Mouse (Mus musculus): ENCODE data around the gene Iqgap2.

The Iqgap2 gene

DNA sequence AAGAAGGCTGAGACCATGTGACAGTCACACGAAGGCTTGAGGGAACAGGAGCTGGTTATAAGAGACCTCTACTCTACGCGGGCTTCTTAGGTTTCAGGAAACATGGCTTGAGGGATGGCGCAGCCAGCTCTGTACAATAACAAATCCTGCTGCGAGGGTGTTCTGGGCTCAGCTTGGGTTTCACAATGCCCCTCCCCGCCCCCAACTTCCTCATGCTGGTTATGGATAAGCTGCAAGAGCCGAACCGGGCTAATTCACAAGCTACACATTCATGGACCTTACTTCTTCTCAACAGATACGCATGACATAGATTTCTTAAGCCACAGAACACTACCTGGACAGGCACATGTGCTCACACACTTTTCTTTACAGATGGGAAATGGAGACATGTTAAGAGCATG lies 113.0 kb downstream of the Iqgap2 start:
- DNase-seq (ENCODE audit: low spot score in 2 of 2), result peak in 1 of 2 experiments; percentile 14

DNA sequence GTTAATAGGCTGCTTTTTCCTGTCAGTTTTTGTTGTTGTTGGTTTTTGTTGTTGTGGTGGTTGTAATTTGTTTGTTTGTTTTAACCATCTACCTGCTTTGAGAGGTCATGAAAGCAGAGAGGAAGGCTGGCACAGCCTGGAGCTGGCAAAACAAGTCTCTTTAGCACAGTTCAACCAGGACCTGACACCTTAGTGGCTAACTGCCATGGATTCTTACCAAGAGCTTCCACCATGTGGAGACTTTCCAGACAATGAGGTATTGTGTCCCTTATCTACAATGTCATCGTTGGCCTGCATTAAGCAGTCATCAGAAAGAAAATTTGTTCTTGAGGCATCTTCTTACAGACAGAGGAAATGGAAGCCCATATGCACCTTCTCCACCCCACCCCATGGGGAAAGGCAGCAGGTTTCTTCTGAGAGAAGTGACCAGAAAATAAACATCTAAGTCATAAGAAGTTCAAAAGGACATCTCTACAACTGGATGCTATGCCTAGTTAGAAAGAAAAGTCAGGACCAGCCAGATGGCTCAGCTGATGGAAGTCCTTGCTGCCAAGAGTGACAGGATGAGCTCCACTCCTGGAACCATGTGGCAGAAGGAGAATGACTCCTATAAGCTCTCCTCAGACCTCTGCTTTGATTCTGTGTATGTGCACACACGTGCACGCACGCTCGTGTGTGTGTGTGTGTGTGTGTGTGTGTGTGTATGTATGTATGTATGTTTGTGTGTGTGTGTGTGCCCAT lies 113.9 kb downstream of the Iqgap2 start:
- no peak for DNase-seq (ENCODE audit: low spot score in 2 of 2)

DNA sequence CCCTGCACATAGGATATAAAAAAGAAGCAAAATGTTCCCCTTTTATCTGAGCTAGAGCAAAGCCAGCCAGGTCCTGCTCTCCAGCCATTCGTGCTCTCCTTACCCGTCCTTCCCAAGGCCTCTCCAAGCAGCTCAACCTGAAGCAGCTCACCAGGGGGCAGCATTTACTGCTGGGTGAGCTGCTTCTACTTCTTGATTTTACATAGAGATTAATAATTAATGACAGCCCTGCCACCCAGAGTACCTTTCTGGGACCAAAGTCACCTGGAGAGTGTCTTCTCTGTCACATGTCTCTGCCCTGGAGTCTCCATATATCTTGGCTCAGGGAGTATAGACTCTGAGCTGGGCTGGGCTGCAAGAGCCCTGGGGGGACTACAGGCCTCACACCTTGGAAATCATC lies 114.5 kb downstream of the Iqgap2 start:
- DNase-seq (ENCODE audit: low spot score in 2 of 2), result peak; percentile 8 to 20

DNA sequence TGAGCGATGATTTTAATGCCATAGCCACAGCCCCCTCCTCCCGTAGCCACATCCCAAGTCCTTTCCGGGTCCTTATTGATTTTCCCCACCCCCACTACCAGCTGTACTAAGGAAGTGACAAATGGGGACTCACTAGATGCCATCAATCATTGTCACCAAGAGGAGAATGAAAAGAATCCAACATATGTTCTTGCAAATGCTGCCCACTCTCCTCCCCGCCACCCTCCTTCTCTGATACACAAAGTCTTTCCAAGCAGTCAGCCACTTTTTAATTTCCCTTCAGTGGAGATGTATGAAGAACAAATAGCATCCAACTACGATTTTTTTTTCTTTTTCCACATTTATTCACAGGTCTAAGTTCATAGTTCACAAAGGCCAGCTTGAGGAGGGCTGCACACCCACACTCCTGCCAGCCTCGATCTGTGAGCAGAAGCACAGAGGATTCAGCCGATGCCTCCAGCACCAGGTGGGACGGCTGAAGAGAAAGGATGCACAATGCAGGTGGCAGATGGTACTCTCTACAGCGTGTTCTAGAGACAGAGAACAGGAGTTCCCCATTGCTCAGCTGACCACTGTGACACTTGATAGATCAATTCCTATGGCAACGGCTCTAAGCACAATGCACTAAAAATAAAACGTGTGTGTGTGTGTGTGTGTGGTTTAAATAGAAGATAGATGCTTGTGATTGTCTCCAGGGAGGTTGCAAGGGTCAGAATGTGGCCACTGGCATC lies 116.6 kb downstream of the Iqgap2 start:
- no peak for DNase-seq (ENCODE audit: low spot score in 2 of 2)

DNA sequence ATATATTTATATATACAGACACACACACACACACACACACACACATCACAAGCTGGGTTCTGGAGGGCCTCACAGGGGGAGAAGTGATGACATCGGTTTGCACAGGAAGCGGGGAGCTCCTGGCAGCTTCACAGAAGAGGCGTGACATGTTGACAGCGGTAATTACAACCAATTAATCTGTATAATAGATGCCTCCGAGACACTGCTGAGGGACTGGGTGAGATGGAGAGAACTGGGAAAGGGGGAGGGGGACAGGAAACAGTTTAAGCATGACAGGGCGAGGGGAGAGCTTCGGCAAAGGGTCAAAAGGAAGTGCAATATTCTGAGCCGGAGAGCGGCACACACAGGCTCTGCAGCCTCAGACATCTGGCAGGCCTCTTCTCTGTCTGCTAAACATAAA lies 126.7 kb downstream of the Iqgap2 start:
- DNase-seq (ENCODE audit: low spot score in 2 of 2), result peak; percentile 9 to 24

DNA sequence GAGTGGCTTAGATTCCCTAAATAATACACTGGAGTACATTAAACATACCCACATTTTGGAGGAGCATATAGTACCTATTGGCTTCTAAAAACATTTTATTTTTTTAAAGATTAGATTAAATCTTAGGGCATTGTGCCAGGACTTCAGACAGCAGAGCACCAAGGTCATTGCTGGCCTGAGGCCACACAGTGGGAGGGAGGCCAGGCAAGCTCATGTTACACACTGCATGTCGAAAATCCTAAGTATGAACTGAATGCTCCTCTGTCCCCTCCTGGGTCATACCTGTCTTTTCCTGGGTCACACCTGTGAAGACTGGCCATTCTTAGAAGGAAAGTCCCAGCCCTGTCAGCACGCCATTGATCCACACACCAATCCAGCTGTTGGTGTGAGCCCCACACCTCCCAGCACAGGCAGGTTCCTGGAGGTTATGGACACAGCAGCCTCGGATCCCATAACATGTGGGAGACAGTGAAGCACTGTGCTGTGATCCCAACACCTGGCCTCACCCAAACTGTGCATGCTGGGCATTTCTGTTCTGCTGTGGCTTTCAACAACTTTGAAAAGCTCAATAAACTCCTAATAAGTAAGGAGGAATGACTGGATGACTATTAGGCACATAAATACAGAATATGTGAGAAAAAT lies 127.7 kb downstream of the Iqgap2 start:
- no peak for DNase-seq (ENCODE audit: low spot score in 2 of 2)

DNA sequence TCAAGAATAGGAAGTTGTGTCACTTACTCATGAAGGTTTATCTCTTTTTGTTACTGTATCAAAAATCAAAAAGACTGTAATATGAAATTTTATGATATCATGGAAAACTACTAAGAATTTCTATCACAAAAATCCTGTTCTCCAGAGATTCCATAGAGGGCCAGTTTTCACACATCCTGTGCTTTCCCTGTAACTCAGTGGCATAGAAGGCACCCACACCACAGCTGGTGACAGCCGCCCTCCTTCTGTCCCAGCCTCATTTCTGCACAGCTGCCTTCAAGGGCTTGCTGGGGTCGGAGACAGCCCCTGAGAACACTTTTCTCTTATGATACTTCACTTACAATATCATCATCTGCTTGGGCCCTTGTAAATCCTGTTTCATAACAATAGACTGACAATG lies 131.9 kb downstream of the Iqgap2 start:
- no peak for DNase-seq (ENCODE audit: low spot score in 2 of 2)

DNA sequence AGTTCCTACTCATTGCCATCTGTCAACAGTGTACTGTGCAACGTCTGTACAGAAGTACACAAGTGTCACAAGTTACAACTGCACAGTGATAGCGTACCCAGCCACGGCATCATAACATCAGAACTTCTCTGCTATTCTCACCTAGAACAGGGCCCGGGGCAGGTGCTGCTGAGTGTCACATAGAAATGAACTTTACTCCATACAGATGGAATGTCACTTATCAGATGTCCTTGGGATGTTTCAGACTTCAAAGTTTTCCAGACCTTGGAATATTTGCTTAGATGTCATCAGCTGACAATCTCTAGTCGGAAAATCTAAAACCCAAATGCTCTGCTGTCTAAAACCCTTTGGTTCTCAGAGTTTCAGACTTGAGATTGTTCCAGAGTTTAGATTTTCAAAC lies 137.4 kb downstream of the Iqgap2 start:
- DNase-seq (ENCODE audit: low spot score in 2 of 2), result no peak

DNA sequence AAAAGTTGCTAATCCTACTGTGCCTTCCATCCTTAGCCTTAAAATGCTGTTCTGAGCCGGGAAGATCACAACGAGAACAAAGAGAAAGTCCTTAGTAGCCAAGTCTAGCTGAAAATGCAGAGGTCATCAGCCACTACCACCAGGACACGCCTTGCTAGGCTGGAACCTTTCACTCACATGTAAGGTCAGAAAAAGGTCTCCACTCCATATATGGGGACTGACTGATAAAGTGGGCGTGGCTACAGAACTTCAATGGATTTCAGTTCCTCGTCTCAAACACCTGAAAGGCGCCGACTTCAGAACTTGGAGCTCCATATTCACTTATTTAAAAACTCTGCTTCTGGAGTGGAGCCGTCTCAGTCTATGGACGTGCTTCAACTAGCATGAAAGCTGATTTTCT lies 139.3 kb downstream of the Iqgap2 start:
- DNase-seq (ENCODE audit: low spot score in 2 of 2), result no peak

DNA sequence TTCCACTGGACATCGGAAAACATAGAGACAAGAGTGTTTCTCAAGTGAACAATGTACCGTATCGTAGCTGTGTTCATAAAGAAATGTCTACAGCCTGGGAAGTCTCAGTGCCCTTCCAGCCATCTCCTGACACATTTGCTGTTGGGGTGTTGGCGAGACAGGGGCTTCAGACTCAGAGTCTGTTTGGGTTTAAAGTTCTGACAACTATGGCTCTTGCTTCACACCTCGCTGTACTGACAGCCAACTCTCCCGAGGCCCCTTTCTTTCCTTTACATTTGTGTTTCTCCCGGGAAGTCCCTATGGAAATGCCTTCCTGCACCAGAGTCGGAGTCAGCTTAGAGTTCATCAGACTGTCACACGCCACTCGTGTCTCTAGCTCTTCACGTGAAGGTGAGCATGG lies 144.2 kb downstream of the Iqgap2 start:
- no peak for DNase-seq (ENCODE audit: low spot score in 2 of 2)

DNA sequence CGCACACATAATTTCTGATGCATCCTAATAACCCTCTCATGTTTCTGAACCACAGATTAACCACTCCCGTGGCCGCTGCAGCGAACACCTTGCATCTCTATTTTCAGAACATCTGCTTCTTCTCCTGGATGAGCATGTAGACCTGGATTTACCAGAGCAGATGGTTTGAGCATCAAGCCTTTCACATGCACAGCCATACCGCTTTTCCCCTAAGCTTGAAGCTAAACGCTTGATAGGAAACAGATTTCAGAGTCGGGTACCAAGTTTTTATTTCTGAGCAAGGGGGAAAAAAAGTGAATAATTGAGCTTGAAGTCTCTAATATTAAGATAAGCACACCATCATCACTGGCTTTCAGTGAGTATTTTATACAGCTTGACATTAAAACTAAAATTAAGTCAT lies 144.6 kb downstream of the Iqgap2 start:
- DNase-seq (ENCODE audit: low spot score in 2 of 2), result no peak

DNA sequence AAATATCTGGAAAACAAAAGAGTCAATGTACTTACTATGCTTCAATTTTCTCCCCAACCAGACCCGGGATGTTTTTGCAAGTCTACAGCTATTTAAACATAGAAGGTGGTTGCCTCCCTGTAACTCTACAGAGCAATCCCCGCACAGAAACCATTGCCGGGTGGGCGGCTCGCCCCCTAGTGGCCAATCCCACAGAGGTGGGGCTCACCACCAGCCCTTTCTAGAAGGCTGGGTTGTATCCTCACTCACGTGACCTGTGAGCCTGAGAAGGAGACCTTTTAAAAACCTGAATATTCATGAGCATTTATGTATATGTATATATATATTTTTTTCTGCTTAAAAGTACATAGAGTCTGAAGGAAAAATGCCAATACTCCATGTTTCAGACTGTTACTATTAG lies 145.2 kb downstream of the Iqgap2 start:
- peak; percentile 25 to 31 for DNase-seq (ENCODE audit: low spot score in 2 of 2)

DNA sequence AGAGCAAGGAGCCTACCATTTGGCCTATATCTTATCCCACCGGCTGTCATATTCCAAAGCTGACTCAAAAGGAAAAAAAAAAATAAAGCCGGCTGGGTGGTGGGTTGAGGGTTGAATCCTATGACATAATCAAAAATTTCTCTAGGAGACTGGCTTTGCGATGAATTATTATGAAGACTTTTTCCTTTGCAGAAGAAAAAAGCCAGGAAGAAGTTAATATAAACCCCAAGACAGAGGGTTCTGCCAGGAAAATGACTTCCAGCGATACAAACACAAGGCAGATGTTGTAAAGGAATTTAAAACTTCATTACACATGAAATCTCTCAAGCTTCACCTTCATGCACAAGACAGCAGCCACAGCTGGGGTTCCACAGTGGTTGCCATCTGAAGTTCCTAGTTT lies 146.3 kb downstream of the Iqgap2 start:
- no peak for DNase-seq (ENCODE audit: low spot score in 2 of 2)

DNA sequence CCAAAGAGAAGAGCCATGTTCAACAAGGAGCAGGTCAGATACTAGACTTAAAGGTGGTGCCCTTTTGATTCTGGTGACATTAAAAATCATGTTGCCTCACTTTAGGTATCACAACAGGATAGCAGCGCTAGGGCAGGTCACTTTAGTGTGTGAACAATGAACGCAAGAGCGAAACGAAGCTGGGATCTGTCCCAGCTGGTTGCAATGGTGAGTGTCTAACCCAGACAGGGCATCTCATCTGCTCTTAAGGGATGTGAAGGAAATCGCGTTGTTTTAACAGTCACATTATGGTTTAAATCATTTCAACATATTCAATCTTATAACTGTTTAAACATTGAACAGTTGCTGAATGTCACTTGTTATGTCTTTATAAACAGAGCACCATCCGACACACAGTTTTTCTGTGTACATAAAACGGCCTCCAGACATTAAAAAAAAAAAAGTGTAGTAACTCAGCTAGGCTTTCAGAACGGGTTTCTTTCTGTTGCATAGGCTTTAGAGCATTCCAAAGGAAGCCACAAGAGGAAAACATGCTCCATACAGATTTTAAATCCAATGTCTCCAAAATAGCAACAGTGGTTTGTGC lies 148.7 kb downstream of the Iqgap2 start:
- no peak for DNase-seq (ENCODE audit: low spot score in 2 of 2)

DNA sequence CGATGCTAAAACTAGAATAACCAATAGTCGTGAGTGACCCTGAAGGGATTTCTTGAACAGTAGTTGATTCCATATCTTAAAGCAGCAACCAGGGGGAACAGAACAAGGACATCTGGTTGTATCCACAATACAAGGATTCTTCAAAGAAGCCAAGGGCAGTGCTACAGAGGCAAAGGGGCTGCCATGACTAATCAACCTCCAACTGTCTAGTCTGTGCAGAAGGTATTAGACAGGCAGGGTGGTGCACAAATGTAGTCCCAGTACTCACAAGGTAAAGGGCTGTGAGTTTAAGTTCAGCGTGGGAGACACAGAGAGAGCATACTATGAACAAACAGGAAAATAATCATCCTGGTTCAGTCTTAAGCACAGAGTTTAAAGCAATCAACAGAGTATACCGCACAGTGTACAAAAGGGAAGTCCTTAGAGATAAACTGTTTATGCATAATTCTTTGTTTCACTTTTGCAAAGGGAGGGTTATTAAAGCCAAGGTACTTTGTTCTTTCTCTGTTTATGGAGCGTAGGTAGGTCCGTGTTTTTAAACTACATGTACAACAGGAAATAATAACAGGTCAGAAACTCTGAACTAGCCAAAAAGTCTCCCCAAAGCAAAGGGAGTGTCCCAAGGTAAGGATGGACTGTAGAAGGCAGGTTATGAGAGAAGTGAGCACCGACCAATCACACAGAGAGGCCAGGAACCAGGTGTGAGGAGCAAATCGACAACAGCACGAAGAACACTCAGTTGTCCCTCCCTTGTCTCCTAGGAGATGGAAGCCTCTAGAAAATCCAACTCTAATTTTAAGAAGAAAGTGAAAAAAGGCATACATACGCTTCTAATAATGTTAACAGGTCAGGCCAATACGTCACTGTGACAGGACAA lies 149.7 kb downstream of the Iqgap2 start:
- no peak for DNase-seq (ENCODE audit: low spot score in 2 of 2)

DNA sequence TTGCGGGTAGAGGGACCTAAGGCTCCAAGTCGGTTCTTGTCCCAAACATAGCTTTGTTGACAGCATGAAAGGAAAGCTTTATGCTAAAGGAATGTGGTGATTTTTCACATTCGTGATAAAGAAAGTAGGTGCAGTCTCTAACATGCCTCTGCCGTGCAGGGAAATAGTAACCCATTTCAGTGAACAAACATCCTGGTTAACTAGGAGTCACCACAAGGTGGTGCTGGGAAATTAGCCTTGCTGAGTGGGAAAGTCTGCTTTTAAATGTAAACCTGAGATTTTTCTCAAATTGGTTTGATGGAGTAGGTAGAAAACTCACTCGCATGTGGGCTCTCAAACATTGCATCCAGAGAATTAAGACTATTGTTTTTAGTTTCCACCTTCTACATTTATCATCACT lies 152.1 kb downstream of the Iqgap2 start:
- no peak for DNase-seq (ENCODE audit: low spot score in 2 of 2)

DNA sequence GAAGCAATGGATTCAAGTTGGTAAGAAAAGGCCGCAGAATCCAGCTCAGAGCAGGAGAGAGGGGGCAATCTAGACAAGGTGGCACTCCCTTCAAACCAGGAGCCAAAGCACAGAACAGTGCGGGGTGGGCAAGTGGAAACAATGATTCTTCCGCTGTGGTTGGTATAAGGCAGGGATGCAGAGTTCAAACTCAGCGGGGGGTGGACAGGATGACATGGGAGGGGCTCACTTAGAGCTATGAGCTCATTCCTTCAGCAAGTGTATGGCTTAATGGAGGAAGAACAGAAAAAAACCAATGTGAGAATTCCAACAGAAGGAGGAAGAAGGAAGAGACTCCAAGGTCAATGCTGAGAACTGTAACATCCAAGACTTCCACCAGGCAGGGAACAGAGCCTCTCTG lies 161.2 kb downstream of the Iqgap2 start:
- DNase-seq (ENCODE audit: low spot score in 2 of 2), result no peak

DNA sequence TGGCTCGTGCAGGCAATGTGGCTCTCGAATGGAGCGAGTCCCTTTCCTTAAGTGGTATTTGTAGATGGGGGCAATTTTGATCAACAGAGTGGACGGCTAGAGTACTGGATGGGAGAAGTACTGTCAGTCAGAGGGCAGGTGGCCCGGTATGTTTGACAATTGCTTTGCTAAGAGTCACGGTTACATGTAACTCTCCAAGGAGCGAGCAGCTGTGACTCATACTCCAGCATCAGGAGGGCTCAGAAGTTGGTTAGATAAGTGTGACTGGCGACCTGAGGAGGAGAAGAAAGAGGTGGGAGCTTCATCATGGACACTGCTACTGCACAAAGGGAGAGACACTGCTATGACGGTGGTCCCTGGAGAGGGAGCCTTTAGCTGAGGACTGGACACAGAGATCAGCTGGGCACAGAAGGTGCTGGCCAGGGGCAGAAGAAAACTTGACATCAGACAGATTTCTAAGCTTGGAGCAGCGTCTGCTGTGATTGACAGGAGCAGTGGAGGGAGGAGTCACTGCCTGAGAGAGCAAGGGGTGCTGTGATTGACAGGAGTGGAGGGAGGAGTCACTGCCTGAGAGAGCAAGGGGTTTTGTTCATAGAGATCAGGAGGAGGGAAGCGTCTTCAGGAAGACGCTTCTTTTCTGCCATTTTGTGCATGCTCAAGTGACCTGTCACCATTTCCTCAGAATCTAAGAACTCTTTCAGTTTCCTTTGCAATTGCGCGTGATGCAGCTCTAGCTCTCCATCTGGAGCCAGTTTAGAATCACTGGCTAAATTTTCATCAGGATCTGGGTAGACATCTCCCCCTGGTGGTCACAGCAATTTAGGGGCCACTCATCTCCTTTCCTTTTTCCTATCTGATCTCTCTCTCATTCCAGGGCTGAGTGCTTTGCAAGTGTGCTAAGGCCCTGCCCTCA lies 172.1 kb downstream of the Iqgap2 start:
- peak; percentile 31 to 55 for DNase-seq (ENCODE audit: low spot score in 2 of 2)

DNA sequence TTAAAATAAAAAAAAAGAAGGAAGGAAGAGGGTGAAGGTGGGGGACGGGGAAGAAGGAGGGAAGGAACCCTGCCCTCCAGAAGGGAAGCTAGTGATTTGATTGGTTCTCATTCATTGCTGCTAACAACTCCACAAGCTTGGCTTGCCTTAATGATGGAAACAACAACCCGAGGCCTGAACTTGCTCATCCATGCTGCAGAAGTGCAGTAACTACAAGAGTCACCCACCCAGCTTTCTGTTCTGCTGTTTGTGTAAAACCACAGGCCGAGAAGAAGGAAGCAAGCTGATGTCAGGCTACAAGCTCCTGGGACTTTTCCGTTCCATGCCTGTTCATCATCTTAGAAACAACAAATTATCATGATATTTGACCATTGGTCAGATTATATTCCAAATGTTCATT lies 176.4 kb downstream of the Iqgap2 start:
- DNase-seq (ENCODE audit: low spot score in 2 of 2), result no peak

DNA sequence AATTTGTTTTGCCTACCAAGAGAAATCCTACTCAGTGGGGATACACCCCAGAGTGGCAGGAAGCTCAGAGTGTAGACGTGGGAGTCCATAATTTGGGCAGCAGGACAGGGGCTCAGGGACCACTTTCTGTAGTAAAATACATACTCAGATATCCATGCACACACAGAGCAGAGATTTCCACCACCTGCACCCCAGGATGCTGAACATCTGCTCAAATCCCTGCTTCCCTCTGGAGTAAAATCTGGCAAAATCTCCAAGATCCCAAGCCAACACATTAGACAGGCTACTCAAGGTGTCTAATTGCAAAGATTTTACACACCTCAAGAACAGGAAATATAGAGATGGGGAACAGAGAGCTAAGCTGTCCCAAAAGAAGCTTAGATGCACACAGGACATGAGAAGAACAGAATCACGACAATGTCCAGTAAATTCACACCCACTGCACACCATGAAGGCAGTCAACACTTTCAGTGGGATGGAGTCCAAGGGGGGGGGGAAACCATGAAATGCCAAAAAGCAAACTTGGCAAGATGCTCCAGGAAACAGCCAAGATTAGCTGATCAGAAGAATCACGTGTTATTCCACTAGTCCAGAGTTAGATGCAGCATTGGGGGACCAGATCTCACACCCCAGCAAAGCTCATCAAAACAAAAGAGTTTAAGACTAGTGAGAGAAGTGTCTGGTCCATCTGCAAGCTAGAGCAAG lies 177.3 kb downstream of the Iqgap2 start:
- no peak for DNase-seq (ENCODE audit: low spot score in 2 of 2)

Data from spleen, postnatal 36 days (tissue).